ENCODE assay signal across 25 mouse cellular contexts in the genomic region with DNA sequence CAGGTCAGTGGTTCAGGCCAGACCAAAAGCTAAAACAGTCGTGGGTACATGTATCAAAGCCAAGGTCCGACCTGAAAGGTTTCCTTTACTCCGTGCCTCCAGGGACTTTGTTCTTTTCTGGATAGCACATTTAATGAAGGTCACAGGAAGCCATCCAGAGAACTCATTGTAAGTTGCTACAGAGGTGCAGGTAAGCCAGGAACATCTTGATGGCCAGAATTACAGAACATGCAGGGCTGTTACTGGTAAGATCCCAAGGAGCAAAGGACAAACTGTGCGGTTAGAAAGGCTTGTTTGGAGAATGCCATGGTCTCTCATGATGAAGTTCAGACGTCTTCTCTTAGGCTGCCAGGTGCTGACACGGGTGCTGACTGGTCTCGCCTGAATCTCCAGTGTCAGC. TPM values are rescaled to one million over a fixed set of nuclear protein-coding genes. Genes with fewer than 3 reads are reported as not detected.
A peak's percentile ranks its signal among the peaks of the same experiment; 100 is the strongest.
DNase-seq lines count a peak whose midpoint lies in the region; ATAC-seq and TF ChIP-seq lines count a peak whose summit lies in the region.
"Had no signal": no experiment of that assay in that cellular context is flagged by ENCODE, and none has a peak within 500 bp of the region (broad histone marks: within the 10 kb centered on the region; RNA-seq: fewer than 3 reads in every experiment).

No protein-coding gene starts in this region.

- peaks cover 21% of the 10 kb centered on the region for H3K4me1 ChIP-seq in liver, postnatal 0 days (ENCODE audit: insufficient read depth)
- peaks cover 21% of the 10 kb centered on the region for H3K4me1 ChIP-seq in liver, embryonic 12.5 days

- ATAC-seq in liver, postnatal 0 days = no peak
- ATAC-seq in liver, embryonic 12.5 days = no peak
- ATAC-seq: activated CD4-positive, CD25-positive, alpha-beta regulatory T cell, adult 4 months; forebrain, embryonic 14.5 days; forebrain, postnatal 0 days; hindbrain, embryonic 16.5 days had no signal

- H3K27ac ChIP-seq in gastrocnemius, adult 2 months = peak overlapping the region; percentile 41
- H3K27ac ChIP-seq in liver, postnatal 0 days (ENCODE audit: low read depth) = no peak overlapping the region
- H3K27ac ChIP-seq in liver, embryonic 12.5 days = no peak overlapping the region
- H3K27ac ChIP-seq: heart, embryonic 15.5 days; hindbrain, embryonic 10.5 days; hindbrain, embryonic 13.5 days had no signal

- intact Hi-C loops in gastrocnemius, adult 2 months (cut with DNase I) = no loop called here

- no peak for TF ChIP-seq CTCF in gastrocnemius, adult 2 months (IDR thresholded peaks at IDR 0.05)
- TF ChIP-seq CTCF in liver, postnatal 0 days (IDR thresholded peaks at IDR 0.05; ENCODE audit: low read depth) = no peak

- peaks cover 24% of the 10 kb centered on the region for H3K27me3 ChIP-seq in liver, postnatal 0 days (ENCODE audit: insufficient read depth, low read length)
- H3K27me3 ChIP-seq in liver, embryonic 12.5 days (replicated peaks) = peaks cover 64% of the 10 kb centered on the region

- H3K9ac ChIP-seq in liver, postnatal 0 days (replicated peaks) = no peak overlapping the region
- H3K9ac ChIP-seq in liver, embryonic 12.5 days = no peak overlapping the region
- H3K9ac ChIP-seq: forebrain, postnatal 0 days; heart, embryonic 12.5 days; heart, embryonic 15.5 days; hindbrain, embryonic 13.5 days had no signal

- TF ChIP-seq EP300 in liver, postnatal 0 days (IDR thresholded peaks at IDR 0.05; ENCODE audit: low read depth) = no peak

- no peaks in the 10 kb centered on the region for H3K9me3 ChIP-seq in liver, postnatal 0 days (ENCODE audit: low read length)
- no peaks in the 10 kb centered on the region for H3K9me3 ChIP-seq in liver, embryonic 12.5 days (replicated peaks)
- H3K9me3 ChIP-seq: heart, embryonic 15.5 days; hindbrain, embryonic 10.5 days; hindbrain, embryonic 13.5 days had no signal

- peak overlapping the region; percentile 20; the same call in 1 of the 2 replicates for H3K4me2 ChIP-seq in liver, postnatal 0 days (ENCODE audit: low read depth, low read length)
- no peak overlapping the region for H3K4me2 ChIP-seq in liver, embryonic 12.5 days
- H3K4me2 ChIP-seq: heart, embryonic 12.5 days; heart, embryonic 15.5 days; hindbrain, embryonic 13.5 days had no signal

- no peaks in the 10 kb centered on the region for H3K36me3 ChIP-seq in liver, postnatal 0 days (replicated peaks; ENCODE audit: insufficient read depth, low read length)
- no peaks in the 10 kb centered on the region for H3K36me3 ChIP-seq in liver, embryonic 12.5 days
- H3K36me3 ChIP-seq: heart, embryonic 12.5 days; heart, embryonic 15.5 days; hindbrain, embryonic 10.5 days; hindbrain, embryonic 13.5 days had no signal

- 61% methylated on average over 7 of the region's 7 CpGs for WGBS in liver, postnatal 0 days (ENCODE audit: insufficient replicate concordance)
- WGBS in liver, embryonic 12.5 days (ENCODE audit: insufficient replicate concordance) = 53% methylated on average over 7 of the region's 7 CpGs

- no peak for DNase-seq in gastrocnemius, adult 2 months
- DNase-seq in gastrocnemius, adult 8-10 months (ENCODE audit: low spot score in 2 of 2) = no peak
- DNase-seq in liver, postnatal 0 days = no peak
- DNase-seq in gonadal fat pad, adult 2 months (ENCODE audit: low read depth) = peak; percentile 68
- DNase-seq in left cerebral cortex, adult 8-10 months (ENCODE audit: low spot score in 2 of 2) = no peak
- no peak for DNase-seq in lung, postnatal 10 days
- DNase-seq: adrenal gland, adult 8-10 months; adrenal gland, postnatal 25 days; cerebellum, adult 18-20 months; cerebellum, adult 9-10 months; cerebellum, postnatal 14 days; forebrain, postnatal 0 days; gastrocnemius, postnatal 10 days; gastrocnemius, postnatal 36 days; heart, adult 11 months; heart, postnatal 10 days; heart, postnatal 36 days had no signal

- H3K4me3 ChIP-seq in gastrocnemius, adult 2 months = no peak overlapping the region
- H3K4me3 ChIP-seq in liver, postnatal 0 days (ENCODE audit: low read depth, low read length) = no peak overlapping the region
- H3K4me3 ChIP-seq in liver, embryonic 12.5 days = no peak overlapping the region
- H3K4me3 ChIP-seq: heart, embryonic 12.5 days; heart, embryonic 15.5 days; hindbrain, embryonic 10.5 days; hindbrain, embryonic 13.5 days had no signal

RNA-seq across cellular contexts. Expression of a gene that starts 2.6 kb away (rescaled TPM):
- total RNA-seq in gastrocnemius, adult 2 months (2021) = 10 to 100 TPM; 26.5 to 30.0 TPM
- 10 to 100 TPM; 24.5 to 33.0 (median 25.0) TPM for total RNA-seq in gastrocnemius, adult 8-10 months (2022)
- polyA plus RNA-seq in liver, postnatal 0 days (2015; fragmentation: Nextera tagmentation; extraction: Ambion mirVana) = 4.9 and 5.1 TPM in 2 replicates
- 1.8 and 2.5 TPM in 2 replicates for polyA plus RNA-seq in liver, embryonic 12.5 days (2016; fragmentation: Nextera tagmentation; extraction: Ambion mirVana)
- polyA plus RNA-seq in gonadal fat pad, adult 2 months (2012; rRNA removed) = 17.9 and 19.8 TPM in 2 replicates
- total RNA-seq in left cerebral cortex, adult 8-10 months (2022) = 100 to 1,000 TPM; 219 to 271 (median 241) TPM
- polyA plus RNA-seq: activated CD4-positive, CD25-positive, alpha-beta regulatory T cell, adult 4 months had no signal

RNA-seq across cellular contexts. Expression of a gene that starts 15.3 kb away (rescaled TPM):
- 10 to 100 TPM; 23.9 to 27.6 TPM for total RNA-seq in gastrocnemius, adult 2 months (2021)
- 10 to 100 TPM; 24.3 to 30.3 (median 27.0) TPM for total RNA-seq in gastrocnemius, adult 8-10 months (2022)
- polyA plus RNA-seq in liver, postnatal 0 days (2015; fragmentation: Nextera tagmentation; extraction: Ambion mirVana) = 9.9 and 10.8 TPM in 2 replicates
- 26.0 and 26.1 TPM in 2 replicates for polyA plus RNA-seq in liver, embryonic 12.5 days (2016; fragmentation: Nextera tagmentation; extraction: Ambion mirVana)
- 53.0 and 62.2 TPM in 2 replicates for polyA plus RNA-seq in gonadal fat pad, adult 2 months (2012; rRNA removed)
- total RNA-seq in left cerebral cortex, adult 8-10 months (2022) = 10 to 100 TPM; 26.3 to 44.6 (median 34.0) TPM

Comparison
In these comparisons a context has a peak if more than half of its experiments do, and no peak if none do; other contexts are left out.
1. RNA of a gene that starts 2.6 kb away (total RNA-seq): 219 to 271 TPM in left cerebral cortex, adult 8-10 months; 26.5 to 30.0 TPM in gastrocnemius, adult 2 months and 24.5 to 33.0 TPM in gastrocnemius, adult 8-10 months; every median in the first group is over 4 times any median in the second.